In the genomic region with DNA sequence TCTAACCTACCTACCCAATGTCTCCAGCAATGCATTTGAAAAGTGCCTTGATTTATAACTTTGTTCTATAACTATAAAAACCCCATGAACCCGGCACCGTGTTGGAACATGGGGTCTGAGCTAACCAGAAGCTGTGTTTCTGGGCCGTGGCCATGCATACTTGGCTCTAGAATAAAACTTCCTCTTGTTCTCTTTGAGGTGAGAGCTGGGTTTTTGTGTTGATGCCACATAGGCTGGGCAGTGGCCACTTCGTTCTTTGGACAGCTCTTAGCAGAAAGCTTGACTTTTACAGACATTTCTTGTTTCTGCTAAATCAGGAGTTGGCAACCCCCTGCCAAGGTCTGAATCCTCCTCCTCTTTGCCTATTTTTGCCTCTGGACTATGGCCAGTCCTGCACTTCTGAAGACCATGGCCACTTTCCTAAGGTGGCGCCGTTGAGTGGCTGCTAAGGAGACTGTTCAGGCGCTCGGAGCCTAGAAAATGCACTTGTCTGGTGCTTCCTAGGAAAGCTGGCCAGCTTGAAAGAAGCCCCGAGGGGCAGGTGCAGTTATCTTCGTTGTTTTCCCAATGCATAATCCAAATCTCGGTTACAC, we compare ENCODE assay signal across 8 mouse cellular contexts.
A peak's percentile ranks its signal among the peaks of the same experiment; 100 is the strongest.
DNase-seq lines count a peak whose midpoint lies in the region; ATAC-seq and TF ChIP-seq lines count a peak whose summit lies in the region.

No protein-coding gene starts in this region.

- peak; percentile 24; the same call in 1 of the 2 replicates for TF ChIP-seq CTCF in forebrain, postnatal 0 days (IDR thresholded peaks at IDR 0.05; ENCODE audit: low read depth)

- WGBS in forebrain, postnatal 0 days: 52% methylated on average over 11 of the region's 11 CpGs
- WGBS in forebrain, embryonic 14.5 days: 62% methylated on average over 11 of the region's 11 CpGs

- no peak overlapping the region for H3K27ac ChIP-seq in forebrain, postnatal 0 days (ENCODE audit: low read depth, low read length)
- H3K27ac ChIP-seq in forebrain, embryonic 14.5 days (ENCODE audit: low read depth, low read length): no peak overlapping the region

- H3K4me3 ChIP-seq in forebrain, postnatal 0 days (ENCODE audit: low read depth, low read length): no peak overlapping the region
- H3K4me3 ChIP-seq in forebrain, embryonic 14.5 days (ENCODE audit: low read depth, low read length): no peak overlapping the region

- no peak overlapping the region for H3K4me2 ChIP-seq in forebrain, postnatal 0 days (ENCODE audit: low read depth)
- no peak overlapping the region for H3K4me2 ChIP-seq in forebrain, embryonic 14.5 days (ENCODE audit: low read length)

- H3K36me3 ChIP-seq in forebrain, postnatal 0 days (ENCODE audit: insufficient read depth): no peaks in the 10 kb centered on the region
- no peaks in the 10 kb centered on the region for H3K36me3 ChIP-seq in forebrain, embryonic 14.5 days (ENCODE audit: control insufficient read depth, insufficient read depth, low read length)

- no peak overlapping the region for H3K9ac ChIP-seq in forebrain, postnatal 0 days
- H3K9ac ChIP-seq in forebrain, embryonic 14.5 days (ENCODE audit: low read length): no peak overlapping the region

- 0 out of 2 replicates have a peak, but pooled peaks have one; percentile 26 for ATAC-seq in forebrain, postnatal 0 days
- ATAC-seq in forebrain, embryonic 14.5 days: no peak

- no peaks in the 10 kb centered on the region for H3K4me1 ChIP-seq in forebrain, postnatal 0 days (ENCODE audit: insufficient read depth)
- H3K4me1 ChIP-seq in forebrain, embryonic 14.5 days (ENCODE audit: control insufficient read depth, insufficient read depth, low read length): peaks cover 2% of the 10 kb centered on the region; the same call in 1 of the 2 replicates

- DNase-seq in forebrain, postnatal 0 days: no peak
- DNase-seq in forebrain, embryonic 14.5 days (ENCODE audit: low spot score): no peak
- peak; percentile 65 for DNase-seq in brain, adult 2 months (ENCODE audit: low read depth, low spot score)
- DNase-seq in embryo, embryonic 10.5 days (ENCODE audit: low spot score): peak; percentile 9
- DNase-seq in left cerebral cortex, adult 8-10 months (ENCODE audit: low spot score in 2 of 2): peak; percentile 7 to 43
- DNase-seq in thymus, postnatal 4 days: no peak
- DNase-seq in kidney, adult 9 months: no peak
- no peak for DNase-seq in spleen, postnatal 14 days (ENCODE audit: low spot score in 2 of 2)

- H3K27me3 ChIP-seq in forebrain, postnatal 0 days (ENCODE audit: insufficient read depth, low read length): no peaks in the 10 kb centered on the region
- no peaks in the 10 kb centered on the region for H3K27me3 ChIP-seq in forebrain, embryonic 14.5 days (replicated peaks; ENCODE audit: control insufficient read depth, insufficient read depth, low read length)

- no peaks in the 10 kb centered on the region for H3K9me3 ChIP-seq in forebrain, postnatal 0 days (ENCODE audit: low read length)
- H3K9me3 ChIP-seq in forebrain, embryonic 14.5 days (replicated peaks; ENCODE audit: control insufficient read depth, low read length): no peaks in the 10 kb centered on the region

Comparison
In these comparisons a context has a peak if more than half of its experiments do, and no peak if none do; other contexts are left out.
1. DNase-seq: peak in brain, adult 2 months (single experiment), embryo, embryonic 10.5 days (single experiment) and left cerebral cortex, adult 8-10 months (2 of 2); none in forebrain, postnatal 0 days (single experiment), forebrain, embryonic 14.5 days (single experiment), thymus, postnatal 4 days (single experiment), kidney, adult 9 months (single experiment) and spleen, postnatal 14 days (0 of 2).